Mouse (Mus musculus): ENCODE measurements around the gene Numa1. TPM values are rescaled to one million over a fixed set of nuclear protein-coding genes. Genes with fewer than 3 reads are reported as not detected.

Gene Numa1
- 66.7 and 73.7 TPM in 2 replicates for polyA plus RNA-seq (2015; fragmentation: Nextera tagmentation; extraction: Ambion mirVana)

DNA sequence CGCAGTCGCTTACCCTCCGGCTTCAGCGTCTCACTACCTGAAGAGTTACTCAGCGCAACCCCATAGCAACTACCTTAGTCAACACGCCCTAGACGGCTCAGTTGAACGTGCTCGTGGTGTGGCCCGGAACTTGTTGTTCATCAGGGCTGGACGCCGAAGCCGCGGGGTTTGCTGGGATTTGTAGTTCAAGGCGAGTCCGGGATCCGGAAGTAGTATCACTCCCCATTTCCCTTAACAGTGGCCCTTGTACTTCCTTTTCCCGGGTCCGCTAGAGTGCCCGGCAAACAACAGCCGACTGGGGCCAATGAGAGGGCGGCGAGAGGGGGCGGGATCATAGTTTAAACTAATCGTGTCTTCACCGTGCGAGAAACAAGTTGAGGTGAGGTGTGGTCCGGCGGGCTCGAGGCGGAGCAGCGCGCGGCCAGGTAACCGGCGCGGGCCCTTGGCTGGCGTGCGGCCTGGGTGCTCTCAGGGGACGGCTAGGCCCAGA, at the start of gene Numa1, which contains the start of gene Lrrc51:
Gene Numa1, plus strand, starts transcription at position 361 of the 490 bp plus-strand sequence.
Gene Lrrc51, minus strand, starts transcription at position 145 of the 490 bp plus-strand sequence.
- H3K9ac ChIP-seq (ENCODE audit: low read length): peak within 1 kb of the TSS; percentile 93
- peak within 1 kb of the TSS; percentile 93 for H3K27ac ChIP-seq (ENCODE audit: low read length)
- peaks cover 16% of the 10 kb centered on the region for H3K4me1 ChIP-seq (replicated peaks; ENCODE audit: control insufficient read depth, insufficient read depth, low read length)
- no peaks in the 10 kb centered on the region for H3K36me3 ChIP-seq (ENCODE audit: control insufficient read depth, insufficient read depth, low read length)
- WGBS: under 1% methylated on average over 40 of the region's 40 CpGs
- H3K27me3 ChIP-seq (ENCODE audit: control insufficient read depth, insufficient read depth, low read depth, low read length): no peaks in the 10 kb centered on the region
- no peaks in the 10 kb centered on the region for H3K9me3 ChIP-seq (ENCODE audit: control insufficient read depth, low read length)
- H3K4me3 ChIP-seq (ENCODE audit: low read length): peak within 1 kb of the TSS; percentile 93
- H3K4me2 ChIP-seq (ENCODE audit: low read depth, low read length): peak within 1 kb of the TSS; percentile 67
- peak; percentile 98 for ATAC-seq (ENCODE audit: low read depth)

DNA sequence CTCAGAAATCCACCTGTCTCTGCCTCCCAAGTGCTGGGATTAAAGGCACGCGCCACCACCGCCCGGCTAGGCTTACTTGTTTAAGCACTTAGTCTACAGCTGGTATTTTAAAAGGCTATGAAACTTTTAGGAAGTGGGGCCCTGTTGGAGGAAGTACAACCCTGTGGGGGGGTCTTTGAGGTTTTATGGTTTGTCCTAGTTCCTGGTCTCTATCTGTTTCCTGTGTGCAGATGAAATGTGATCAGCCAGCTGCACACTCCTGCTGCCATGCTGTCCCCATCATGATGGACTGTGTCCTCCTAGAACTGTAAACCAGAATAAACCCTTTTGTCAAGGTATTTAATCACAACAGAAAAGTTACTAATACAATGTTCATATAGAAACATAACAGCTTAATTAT, 49.8 kb upstream of the Numa1 start:
- WGBS: 97% methylated on average over 4 of the region's 4 CpGs
- H3K36me3 ChIP-seq (ENCODE audit: control insufficient read depth, insufficient read depth, low read length): no peaks in the 10 kb centered on the region
- ATAC-seq (ENCODE audit: low read depth): no peak
- no peaks in the 10 kb centered on the region for H3K27me3 ChIP-seq (ENCODE audit: control insufficient read depth, insufficient read depth, low read depth, low read length)
- no peaks in the 10 kb centered on the region for H3K4me1 ChIP-seq (replicated peaks; ENCODE audit: control insufficient read depth, insufficient read depth, low read length)
- H3K27ac ChIP-seq (ENCODE audit: low read length): no peak overlapping the region
- no peak overlapping the region for H3K4me3 ChIP-seq (ENCODE audit: low read length)
- no peaks in the 10 kb centered on the region for H3K9me3 ChIP-seq (ENCODE audit: control insufficient read depth, low read length)
- H3K9ac ChIP-seq (ENCODE audit: low read length): no peak overlapping the region
- no peak overlapping the region for H3K4me2 ChIP-seq (ENCODE audit: low read depth, low read length)

DNA sequence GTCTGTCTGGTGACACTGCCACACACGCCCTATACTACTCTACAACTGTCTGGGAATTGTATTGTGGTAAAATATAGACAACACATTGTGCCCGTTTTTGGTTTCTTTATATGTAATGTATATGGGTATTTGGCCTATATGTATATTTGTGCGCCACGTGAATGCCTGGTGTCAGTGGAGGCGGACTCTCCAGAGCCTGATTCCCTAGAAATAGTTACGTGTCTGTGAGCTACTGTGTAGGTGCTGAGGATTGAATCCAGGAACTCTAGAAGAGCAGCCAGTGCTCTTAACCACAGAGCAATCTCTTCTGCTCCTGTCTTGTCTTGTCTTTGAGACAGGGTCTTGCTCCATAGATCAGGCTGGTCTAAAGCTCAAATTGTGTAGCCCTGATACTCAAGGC, 47.6 kb upstream of the Numa1 start:
- Histone ChIP-seq H3K9ac (ENCODE audit: low read length) (no peak overlapping the region), H3K4me2 (ENCODE audit: low read depth, low read length) (no peak overlapping the region), H3K27ac (ENCODE audit: low read length) (no peak overlapping the region), H3K9me3 (ENCODE audit: control insufficient read depth, low read length) (no peaks in the 10 kb centered on the region), H3K4me1 (replicated peaks; ENCODE audit: control insufficient read depth, insufficient read depth, low read length) (no peaks in the 10 kb centered on the region), H3K4me3 (ENCODE audit: low read length) (no peak overlapping the region), H3K36me3 (ENCODE audit: control insufficient read depth, insufficient read depth, low read length) (no peaks in the 10 kb centered on the region), H3K27me3 (ENCODE audit: control insufficient read depth, insufficient read depth, low read depth, low read length) (no peaks in the 10 kb centered on the region)
- 79% methylated on average over 6 of the region's 6 CpGs for WGBS
- no peak for ATAC-seq (ENCODE audit: low read depth)

DNA sequence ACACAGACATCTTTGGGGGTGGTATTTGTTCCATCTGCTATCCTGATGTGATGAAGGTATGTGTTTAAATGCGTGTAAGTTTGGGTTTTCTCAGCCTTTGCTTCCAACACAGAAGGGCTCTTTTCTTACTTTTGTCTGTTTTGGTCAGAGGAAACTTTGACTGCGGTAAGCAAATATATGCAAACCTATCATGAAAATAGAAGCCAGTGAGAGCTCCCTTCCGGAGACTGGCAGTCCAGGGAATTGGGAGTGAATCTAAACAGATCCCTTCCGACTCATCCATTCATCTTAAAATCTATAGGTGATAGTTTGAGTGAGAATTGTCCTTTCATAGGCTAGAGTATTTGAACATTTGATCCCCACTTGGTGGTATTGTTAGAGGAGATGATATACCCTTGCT, 45.5 kb upstream of the Numa1 start:
- Histone ChIP-seq H3K27me3 (ENCODE audit: control insufficient read depth, insufficient read depth, low read depth, low read length) (no peaks in the 10 kb centered on the region), H3K36me3 (ENCODE audit: control insufficient read depth, insufficient read depth, low read length) (no peaks in the 10 kb centered on the region), H3K4me1 (replicated peaks; ENCODE audit: control insufficient read depth, insufficient read depth, low read length) (no peaks in the 10 kb centered on the region), H3K4me3 (ENCODE audit: low read length) (no peak overlapping the region), H3K4me2 (ENCODE audit: low read depth, low read length) (no peak overlapping the region), H3K27ac (ENCODE audit: low read length) (no peak overlapping the region), H3K9me3 (ENCODE audit: control insufficient read depth, low read length) (no peaks in the 10 kb centered on the region), H3K9ac (ENCODE audit: low read length) (no peak overlapping the region)
- 77% methylated on average over 4 of the region's 4 CpGs for WGBS
- ATAC-seq (ENCODE audit: low read depth): no peak

DNA sequence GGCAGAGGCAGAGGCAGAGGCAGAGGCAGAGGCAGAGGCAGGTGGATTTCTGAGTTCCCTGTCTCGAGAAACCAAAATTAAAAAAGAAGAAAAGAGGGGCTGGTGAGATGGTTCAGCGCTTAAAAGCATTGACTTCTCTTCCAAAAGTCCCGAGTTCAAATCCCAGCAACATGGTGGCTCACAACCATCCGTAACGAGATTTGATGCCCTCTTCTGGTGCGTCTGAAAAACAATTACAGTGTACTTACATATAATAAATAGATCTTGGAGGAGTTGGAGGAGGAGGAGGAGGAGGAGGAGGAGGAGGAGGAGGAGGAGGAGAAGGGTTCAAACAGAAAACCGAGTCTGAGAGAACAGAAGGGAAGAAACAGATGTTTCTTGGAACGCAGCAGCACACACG, 38.2 kb upstream of the Numa1 start:
- Histone ChIP-seq H3K4me2 (ENCODE audit: low read depth, low read length) (peak overlapping the region; percentile 40), H3K9ac (ENCODE audit: low read length) (peak overlapping the region; percentile 42), H3K27ac (ENCODE audit: low read length) (no peak overlapping the region), H3K4me1 (replicated peaks; ENCODE audit: control insufficient read depth, insufficient read depth, low read length) (peaks cover 2% of the 10 kb centered on the region; the same call in 1 of the 2 replicates), H3K9me3 (ENCODE audit: control insufficient read depth, low read length) (no peaks in the 10 kb centered on the region), H3K27me3 (ENCODE audit: control insufficient read depth, insufficient read depth, low read depth, low read length) (no peaks in the 10 kb centered on the region), H3K4me3 (ENCODE audit: low read length) (peak overlapping the region; percentile 49), H3K36me3 (ENCODE audit: control insufficient read depth, insufficient read depth, low read length) (no peaks in the 10 kb centered on the region)
- no peak for ATAC-seq (ENCODE audit: low read depth)
- WGBS: 41% methylated on average over 9 of the region's 9 CpGs

DNA sequence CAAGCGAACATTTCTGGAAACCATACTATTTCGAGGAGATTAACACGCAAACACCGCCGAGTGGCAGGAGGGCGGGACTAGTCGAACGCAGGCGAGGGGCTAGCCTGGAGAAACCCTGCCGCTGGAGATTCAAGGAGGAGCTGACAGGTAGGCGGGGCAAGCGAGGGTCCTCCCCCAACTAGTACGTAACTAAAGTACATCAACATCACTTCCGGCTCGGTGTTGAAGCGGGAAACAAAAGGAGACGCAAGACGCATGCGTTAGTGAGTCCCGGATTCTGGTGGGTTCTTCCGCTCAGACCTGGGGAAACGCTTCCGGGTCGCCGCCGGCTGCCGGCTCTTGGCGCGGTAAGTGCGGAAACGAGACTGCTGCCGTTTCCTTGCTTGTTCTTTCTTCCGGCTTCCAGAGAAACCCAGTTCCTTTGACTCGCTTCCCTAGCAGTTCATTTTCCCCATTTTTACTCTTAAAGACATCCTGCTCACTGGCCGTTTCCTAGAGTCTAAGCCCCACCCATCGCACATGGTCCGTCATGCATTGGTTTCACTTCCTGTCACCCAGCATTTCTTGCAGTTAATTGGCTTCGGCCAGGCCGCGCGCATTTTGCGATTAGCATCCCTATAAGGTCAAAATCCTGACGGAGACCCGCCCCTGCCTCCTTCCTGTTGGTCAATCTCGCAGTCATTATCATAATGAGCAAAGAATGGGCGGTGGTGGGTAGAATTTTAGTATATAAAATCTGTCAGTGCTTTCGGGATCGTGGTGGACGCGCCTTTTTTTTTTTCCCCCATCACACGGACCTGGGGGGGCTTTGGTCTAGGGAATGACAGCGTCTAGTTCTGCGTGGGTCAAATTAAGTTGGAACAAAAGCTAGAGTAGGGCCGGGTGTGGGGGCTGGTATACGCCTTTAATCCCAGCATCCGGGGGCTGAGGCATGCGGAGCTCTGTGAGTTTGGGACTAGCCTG, 37.5 kb upstream of the Numa1 start:
- H3K27ac ChIP-seq (ENCODE audit: low read length): peak overlapping the region; percentile 89
- H3K9ac ChIP-seq (ENCODE audit: low read length): peak overlapping the region; percentile 66
- ATAC-seq (ENCODE audit: low read depth): peak; percentile 98
- H3K4me3 ChIP-seq (ENCODE audit: low read length): peak overlapping the region; percentile 49
- H3K36me3 ChIP-seq (ENCODE audit: control insufficient read depth, insufficient read depth, low read length): no peaks in the 10 kb centered on the region
- under 1% methylated on average over 57 of the region's 57 CpGs for WGBS
- no peaks in the 10 kb centered on the region for H3K27me3 ChIP-seq (ENCODE audit: control insufficient read depth, insufficient read depth, low read depth, low read length)
- H3K4me1 ChIP-seq (replicated peaks; ENCODE audit: control insufficient read depth, insufficient read depth, low read length): peaks cover 2% of the 10 kb centered on the region; the same call in 1 of the 2 replicates
- H3K4me2 ChIP-seq (ENCODE audit: low read depth, low read length): peak overlapping the region; percentile 54
- no peaks in the 10 kb centered on the region for H3K9me3 ChIP-seq (ENCODE audit: control insufficient read depth, low read length)

DNA sequence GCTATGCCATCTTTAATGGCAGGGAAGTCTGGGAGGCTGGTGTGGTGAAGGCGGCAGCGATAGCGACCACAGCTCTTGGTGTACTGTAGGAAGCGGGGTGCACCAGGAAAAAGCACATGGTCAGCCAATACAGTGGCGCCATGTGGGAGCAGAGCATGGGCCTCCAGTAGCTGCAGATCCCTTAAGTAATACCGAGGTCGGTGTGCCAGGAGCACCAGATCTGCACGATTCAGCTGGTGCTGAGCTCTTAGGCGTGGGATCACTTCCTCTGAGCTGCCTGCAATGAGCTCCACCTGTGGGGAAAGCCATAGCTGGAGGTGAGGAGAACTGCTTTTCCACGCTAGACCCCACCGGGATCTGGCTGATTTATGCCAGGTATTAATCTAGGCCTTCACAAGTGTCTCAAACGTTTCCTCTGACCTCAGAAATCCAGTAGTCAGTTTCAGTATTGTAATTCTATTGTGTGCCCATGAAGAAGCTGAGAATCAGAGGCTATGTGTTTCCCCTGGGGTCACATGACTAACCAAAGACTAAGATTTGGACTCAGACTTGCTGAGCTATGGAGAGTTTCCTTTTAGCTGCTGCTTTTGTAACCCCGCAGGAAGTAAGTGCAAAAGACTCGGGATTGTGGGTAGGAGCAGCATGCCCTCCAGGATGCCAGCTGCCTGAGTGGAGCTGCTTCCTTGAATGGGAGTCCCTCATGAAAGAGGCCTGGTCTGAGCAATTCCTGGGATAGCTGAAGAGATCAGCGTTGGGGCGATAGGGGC, 33.4 kb upstream of the Numa1 start:
- H3K9me3 ChIP-seq (ENCODE audit: control insufficient read depth, low read length): 0 out of 2 replicates have a peak, but pooled peaks cover 3% of the 10 kb centered on the region
- WGBS: 84% methylated on average over 16 of the region's 16 CpGs
- ATAC-seq (ENCODE audit: low read depth): no peak
- no peak overlapping the region for H3K9ac ChIP-seq (ENCODE audit: low read length)
- no peak overlapping the region for H3K27ac ChIP-seq (ENCODE audit: low read length)
- H3K36me3 ChIP-seq (ENCODE audit: control insufficient read depth, insufficient read depth, low read length): no peaks in the 10 kb centered on the region
- no peak overlapping the region for H3K4me3 ChIP-seq (ENCODE audit: low read length)
- H3K4me1 ChIP-seq (replicated peaks; ENCODE audit: control insufficient read depth, insufficient read depth, low read length): peaks cover 3% of the 10 kb centered on the region; the same call in 1 of the 2 replicates
- no peak overlapping the region for H3K4me2 ChIP-seq (ENCODE audit: low read depth, low read length)
- no peaks in the 10 kb centered on the region for H3K27me3 ChIP-seq (ENCODE audit: control insufficient read depth, insufficient read depth, low read depth, low read length)

GRCm38 (mm10) chr7:101901969-101902368, 31.9 kb upstream of the Numa1 start:
- Histone ChIP-seq H3K27me3 (ENCODE audit: control insufficient read depth, insufficient read depth, low read depth, low read length) (no peaks in the 10 kb centered on the region), H3K4me2 (ENCODE audit: low read depth, low read length) (no peak overlapping the region), H3K36me3 (ENCODE audit: control insufficient read depth, insufficient read depth, low read length) (no peaks in the 10 kb centered on the region), H3K9ac (ENCODE audit: low read length) (no peak overlapping the region), H3K27ac (ENCODE audit: low read length) (no peak overlapping the region), H3K9me3 (ENCODE audit: control insufficient read depth, low read length) (0 out of 2 replicates have a peak, but pooled peaks cover 3% of the 10 kb centered on the region), H3K4me3 (ENCODE audit: low read length) (no peak overlapping the region), H3K4me1 (replicated peaks; ENCODE audit: control insufficient read depth, insufficient read depth, low read length) (peaks cover 9% of the 10 kb centered on the region)
- 87% methylated on average over 10 of the region's 10 CpGs for WGBS
- no peak for ATAC-seq (ENCODE audit: low read depth)

- Histone ChIP-seq H3K9me3 (ENCODE audit: control insufficient read depth, low read length) (0 out of 2 replicates have a peak, but pooled peaks cover 3% of the 10 kb centered on the region), H3K27me3 (ENCODE audit: control insufficient read depth, insufficient read depth, low read depth, low read length) (no peaks in the 10 kb centered on the region), H3K9ac (ENCODE audit: low read length) (no peak overlapping the region), H3K4me1 (replicated peaks; ENCODE audit: control insufficient read depth, insufficient read depth, low read length) (peaks cover 13% of the 10 kb centered on the region), H3K4me2 (ENCODE audit: low read depth, low read length) (no peak overlapping the region), H3K27ac (ENCODE audit: low read length) (no peak overlapping the region), H3K4me3 (ENCODE audit: low read length) (no peak overlapping the region), H3K36me3 (ENCODE audit: control insufficient read depth, insufficient read depth, low read length) (no peaks in the 10 kb centered on the region)
- no peak for ATAC-seq (ENCODE audit: low read depth)
Measured at GRCm38 (mm10) chr7:101902846-101903245, 31.1 kb upstream of the Numa1 start.
